Mouse (Mus musculus) kidney, embryonic 14.5 days (tissue): ENCODE data around the gene Dicer1. TPM values are rescaled to one million over a fixed set of nuclear protein-coding genes. Genes with fewer than 3 reads are reported as not detected.

ENCODE experiments used
- ATAC-seq: fragments of 200-750 bp; cut with Nextera tagmentation; 2 replicates; pipeline ENCODE4 v1.8.0; 2017; ENCODE audit warnings: moderate number of reproducible peaks, mild to moderate bottlenecking, moderate TSS enrichment, moderate library complexity; ENCODE audit not compliant: low FRiP score, low TSS enrichment
- H3K27ac ChIP-seq: fragments of 300-500 bp; sonication (generic); 2 replicates; pipeline ENCODE4 v1.5.1; 2014; ENCODE audit warnings: low read depth, mild to moderate bottlenecking, low read length, moderate library complexity, mixed read lengths
- H3K27me3 ChIP-seq: fragments of 300-500 bp; sonication (generic); 2 replicates; pipeline ENCODE4 v1.6.1; 2014; ENCODE audit warnings: mild to moderate bottlenecking, low read length; ENCODE audit not compliant: control insufficient read depth, insufficient read depth
- H3K36me3 ChIP-seq: fragments of 300-500 bp; sonication (generic); 2 replicates; pipeline ENCODE4 v1.6.1; 2014; ENCODE audit warnings: low read length, mixed read lengths; ENCODE audit not compliant: control insufficient read depth, insufficient read depth
- H3K4me1 ChIP-seq: fragments of 300-500 bp; sonication (generic); 2 replicates; pipeline ENCODE4 v1.6.1; 2014; ENCODE audit warnings: low read length, mixed read lengths; ENCODE audit not compliant: control insufficient read depth, insufficient read depth
- H3K4me2 ChIP-seq: fragments of 300-500 bp; sonication (generic); replicated peaks from 2 replicates; pipeline ENCODE4 v1.6.1; 2014; ENCODE audit warnings: low read depth, mild to moderate bottlenecking, low read length
- H3K4me3 ChIP-seq: fragments of 300-500 bp; sonication (generic); 2 replicates; pipeline ENCODE4 v1.5.1; 2014; ENCODE audit warnings: mild to moderate bottlenecking, low read length
- H3K9ac ChIP-seq: fragments of 300-500 bp; sonication (generic); 2 replicates; pipeline ENCODE4 v1.6.1; 2014; ENCODE audit warnings: low read depth, mild to moderate bottlenecking, low read length, moderate library complexity
- H3K9me3 ChIP-seq: fragments of 300-500 bp; sonication (generic); 2 replicates; pipeline ENCODE4 v1.6.1; 2016; ENCODE audit warnings: low read length; ENCODE audit not compliant: control insufficient read depth
- WGBS: fragments of 180-500 bp; shearing (Covaris S2); extraction: QIAGEN DNeasy Blood & Tissue Kit; methylation state at CpG from one replicate; pipeline ENCODE4 v1.1.7; 2014; 5-methylcytosine and 5-hydroxymethylcytosine counted together
- polyA plus RNA-seq: library from polyadenylated mRNA; unstranded; fragments of >200 nt; fragmentation: Nextera tagmentation; extraction: Ambion mirVana; gene quantifications from 2 replicates; pipeline ENCODE4 v1.2.1, GENCODE M21; 2014

Dicer1 gene
- polyA plus RNA-seq, 1 experiment from 2014 or later, result 27.5 TPM

DNA sequence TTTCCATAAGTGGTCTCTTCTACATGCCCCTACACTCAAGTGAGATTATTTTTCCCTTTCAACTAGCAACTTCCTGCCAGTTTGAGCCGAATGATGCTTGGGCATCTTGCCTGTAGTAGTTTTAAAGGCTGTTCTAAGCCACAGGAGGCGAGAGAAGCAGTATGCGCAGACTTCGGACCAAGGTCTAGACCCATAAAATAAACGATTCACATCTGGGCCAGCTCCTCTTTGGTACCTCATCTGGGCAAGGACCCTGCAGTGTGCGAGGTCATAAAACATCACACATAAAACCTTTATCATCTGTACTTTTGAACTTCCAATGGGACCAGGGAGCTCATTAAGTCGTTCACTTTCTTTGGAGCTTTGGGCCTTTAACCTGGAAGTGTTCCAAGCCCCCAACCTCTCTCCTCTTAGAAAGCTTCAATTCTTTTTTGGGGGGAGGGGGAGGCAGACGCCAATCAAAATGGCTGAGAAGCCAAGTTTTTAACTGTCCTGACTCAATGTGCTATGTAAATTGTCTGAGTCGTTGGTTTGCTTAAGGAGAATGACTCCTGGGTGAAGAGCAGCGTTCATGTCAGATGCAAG lies 17.5 kb upstream of the Dicer1 start:
- Histone ChIP-seq H3K4me1 (no peaks in the 10 kb centered on the region), H3K27ac (no peak overlapping the region), H3K36me3 (no peaks in the 10 kb centered on the region), H3K9ac (no peak overlapping the region), H3K4me3 (no peak overlapping the region), H3K27me3 (no peaks in the 10 kb centered on the region), H3K9me3 (no peaks in the 10 kb centered on the region), H3K4me2 (no peak overlapping the region)
- no peak for ATAC-seq
- 39% methylated on average over 10 of the region's 10 CpGs for WGBS

- Histone ChIP-seq H3K9me3 (no peaks in the 10 kb centered on the region), H3K4me3 (no peak overlapping the region), H3K27ac (no peak overlapping the region), H3K9ac (no peak overlapping the region), H3K4me2 (no peak overlapping the region), H3K27me3 (no peaks in the 10 kb centered on the region), H3K36me3 (no peaks in the 10 kb centered on the region), H3K4me1 (no peaks in the 10 kb centered on the region)
- no peak for ATAC-seq
- WGBS, result 87% methylated on average over 4 of the region's 4 CpGs
Measured at GRCm38 (mm10) chr12:104767183-104767582, 15.4 kb upstream of the Dicer1 start.

DNA sequence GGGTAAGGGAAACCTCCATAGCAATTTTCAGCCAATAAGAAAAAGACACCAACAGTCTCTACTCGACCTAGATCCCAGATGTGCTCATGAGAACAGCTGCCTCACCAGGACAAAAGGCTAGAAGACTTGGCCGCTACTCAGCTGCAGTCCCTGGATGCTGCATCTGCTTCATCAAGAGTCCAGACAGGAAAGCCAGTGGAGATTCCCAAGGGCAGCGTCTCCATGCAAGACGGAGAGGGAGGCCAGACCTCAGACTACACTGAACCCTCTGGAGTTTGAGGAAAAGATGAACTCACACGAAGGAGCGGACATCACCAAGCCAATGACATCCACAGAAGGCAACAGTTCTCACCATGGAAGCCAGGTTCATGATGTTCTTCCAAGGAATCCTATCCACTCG lies 14.0 kb upstream of the Dicer1 start:
- 82% methylated on average over 7 of the region's 7 CpGs for WGBS

GRCm38 (mm10) chr12:104765116-104765515 lies 13.4 kb upstream of the Dicer1 start:
- H3K4me1 ChIP-seq, result no peaks in the 10 kb centered on the region
- H3K9ac ChIP-seq, result no peak overlapping the region
- no peak overlapping the region for H3K4me3 ChIP-seq
- no peak overlapping the region for H3K27ac ChIP-seq
- no peaks in the 10 kb centered on the region for H3K36me3 ChIP-seq
- WGBS, result 73% methylated on average over 5 of the region's 5 CpGs
- no peak overlapping the region for H3K4me2 ChIP-seq
- H3K27me3 ChIP-seq, result no peaks in the 10 kb centered on the region
- H3K9me3 ChIP-seq, result no peaks in the 10 kb centered on the region
- no peak for ATAC-seq

More for the DNA sequence above, 14.0 kb upstream of the Dicer1 start:
- Histone ChIP-seq H3K36me3 (no peaks in the 10 kb centered on the region), H3K4me3 (no peak overlapping the region), H3K4me2 (no peak overlapping the region), H3K9ac (no peak overlapping the region), H3K27me3 (no peaks in the 10 kb centered on the region), H3K27ac (no peak overlapping the region), H3K4me1 (no peaks in the 10 kb centered on the region), H3K9me3 (no peaks in the 10 kb centered on the region)
- ATAC-seq, result no peak

DNA sequence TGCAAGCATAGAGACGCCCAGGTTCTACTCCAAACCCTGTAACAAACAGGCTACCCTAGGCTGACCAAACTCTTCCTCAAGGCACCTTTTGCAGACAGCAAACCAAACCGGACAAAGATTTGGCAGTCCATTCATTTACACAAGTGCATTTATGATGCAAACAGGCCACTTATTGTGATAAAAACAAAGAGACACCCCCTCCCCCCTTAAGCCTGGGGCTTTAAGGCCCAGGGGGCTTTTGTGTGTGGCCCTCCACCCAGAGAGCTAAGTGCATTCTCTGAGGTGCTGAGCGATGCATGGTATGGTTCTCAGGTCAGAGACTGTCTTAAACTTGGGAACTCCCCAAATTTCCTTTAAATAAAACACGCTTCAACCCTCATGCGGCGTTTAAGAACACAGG lies 12.2 kb upstream of the Dicer1 start:
- no peaks in the 10 kb centered on the region for H3K27me3 ChIP-seq
- no peak overlapping the region for H3K9ac ChIP-seq
- no peak overlapping the region for H3K27ac ChIP-seq
- no peak overlapping the region for H3K4me2 ChIP-seq
- H3K4me1 ChIP-seq, result no peaks in the 10 kb centered on the region
- no peaks in the 10 kb centered on the region for H3K9me3 ChIP-seq
- H3K4me3 ChIP-seq, result no peak overlapping the region
- ATAC-seq, result no peak
- no peaks in the 10 kb centered on the region for H3K36me3 ChIP-seq
- WGBS, result 73% methylated on average over 6 of the region's 6 CpGs

GRCm38 (mm10) chr12:104761411-104761810 lies 9.7 kb upstream of the Dicer1 start:
- H3K9me3 ChIP-seq, result no peaks in the 10 kb centered on the region
- WGBS, result 81% methylated on average over 8 of the region's 8 CpGs
- H3K4me2 ChIP-seq, result no peak overlapping the region

GRCm38 (mm10) chr12:104758066-104758465 lies 6.3 kb upstream of the Dicer1 start:
- H3K4me2 ChIP-seq, result no peak overlapping the region
- no peak for ATAC-seq
- 91% methylated on average over 7 of the region's 7 CpGs for WGBS
- H3K27me3 ChIP-seq, result no peaks in the 10 kb centered on the region
- no peaks in the 10 kb centered on the region for H3K9me3 ChIP-seq
- no peak overlapping the region for H3K9ac ChIP-seq
- H3K4me3 ChIP-seq, result no peak overlapping the region
- H3K27ac ChIP-seq, result no peak overlapping the region
- H3K4me1 ChIP-seq, result no peaks in the 10 kb centered on the region
- no peaks in the 10 kb centered on the region for H3K36me3 ChIP-seq

More at GRCm38 (mm10) chr12:104761411-104761810, 9.7 kb upstream of the Dicer1 start:
- no peaks in the 10 kb centered on the region for H3K4me1 ChIP-seq
- H3K27ac ChIP-seq, result no peak overlapping the region
- ATAC-seq, result no peak
- no peak overlapping the region for H3K9ac ChIP-seq
- H3K27me3 ChIP-seq, result no peaks in the 10 kb centered on the region
- H3K36me3 ChIP-seq, result no peaks in the 10 kb centered on the region
- H3K4me3 ChIP-seq, result no peak overlapping the region

GRCm38 (mm10) chr12:104753686-104754085 lies 1.9 kb upstream of the Dicer1 start:
- H3K27me3 ChIP-seq, result no peaks in the 10 kb centered on the region
- no peak overlapping the region for H3K4me2 ChIP-seq
- no peak overlapping the region for H3K4me3 ChIP-seq
- no peak overlapping the region for H3K27ac ChIP-seq
- no peaks in the 10 kb centered on the region for H3K9me3 ChIP-seq
- 65% methylated on average over 4 of the region's 4 CpGs for WGBS
- no peaks in the 10 kb centered on the region for H3K36me3 ChIP-seq
- peaks cover 22% of the 10 kb centered on the region for H3K4me1 ChIP-seq
- no peak overlapping the region for H3K9ac ChIP-seq
- no peak for ATAC-seq

- Histone ChIP-seq H3K36me3 (no peaks in the 10 kb centered on the region), H3K27ac (peak overlapping the region; percentile 79), H3K4me1 (peaks cover 25% of the 10 kb centered on the region), H3K9ac (peak overlapping the region; percentile 98), H3K4me2 (peak overlapping the region; percentile 85), H3K27me3 (no peaks in the 10 kb centered on the region), H3K9me3 (no peaks in the 10 kb centered on the region), H3K4me3 (peak overlapping the region; percentile 93)
- ATAC-seq, result peak; percentile 70
- under 1% methylated on average over 42 of the region's 52 CpGs for WGBS
Measured at GRCm38 (mm10) chr12:104751331-104751813, 380 bp downstream of the Dicer1 start.
